Mouse (Mus musculus) CH12.LX (cell line): ENCODE results near the gene Rd3l.

Experiments
- ETS1 ChIP-seq: conservative IDR thresholded peaks from 2 replicates; pipeline ENCODE4 v1.6.1; 2012; ENCODE audit warnings: low read depth, mild to moderate bottlenecking, inconsistent platforms, low read length, improper control_type of control experiment, moderate library complexity
- KAT2A ChIP-seq: IDR thresholded peaks from 2 replicates; pipeline ENCODE4 v1.6.1; 2012; ENCODE audit warnings: low read length, improper control_type of control experiment, inconsistent platforms; ENCODE audit not compliant: insufficient replicate concordance
- MAX ChIP-seq: IDR thresholded peaks from 2 replicates; pipeline ENCODE4 v1.6.1; 2011; ENCODE audit warnings: low read length, improper control_type of control experiment
- POLR2A ChIP-seq: IDR thresholded peaks from 2 replicates; pipeline ENCODE4 v1.6.1; 2011; ENCODE audit warnings: low read depth, mild to moderate bottlenecking, improper control_type of control experiment, low read length
- POLR2AphosphoS2 ChIP-seq: IDR thresholded peaks from 2 replicates; pipeline ENCODE4 v1.6.1; 2011; ENCODE audit warnings: low read depth, low read length, improper control_type of control experiment
- USF1 ChIP-seq: IDR thresholded peaks from 2 replicates; pipeline ENCODE4 v1.6.1; 2014; ENCODE audit warnings: low read depth, mild to moderate bottlenecking, inconsistent platforms, low read length, improper control_type of control experiment
- ZC3H11A ChIP-seq: IDR thresholded peaks from 2 replicates; pipeline ENCODE4 v1.6.1; 2012; ENCODE audit warnings: low read depth, mild to moderate bottlenecking, inconsistent platforms, low read length, improper control_type of control experiment

- TF ChIP-seq MAX (no peak), KAT2A (no peak), POLR2A (no peak), POLR2AphosphoS2 (no peak), USF1 (no peak), ZC3H11A (no peak), ETS1 (no peak)
These were observed 20.1 kb upstream of the Rd3l start for GRCm38 (mm10) chr12:112001223-112001622.
